Comparison of ENCODE assay signal across 9 mouse cellular contexts in the genomic region with DNA sequence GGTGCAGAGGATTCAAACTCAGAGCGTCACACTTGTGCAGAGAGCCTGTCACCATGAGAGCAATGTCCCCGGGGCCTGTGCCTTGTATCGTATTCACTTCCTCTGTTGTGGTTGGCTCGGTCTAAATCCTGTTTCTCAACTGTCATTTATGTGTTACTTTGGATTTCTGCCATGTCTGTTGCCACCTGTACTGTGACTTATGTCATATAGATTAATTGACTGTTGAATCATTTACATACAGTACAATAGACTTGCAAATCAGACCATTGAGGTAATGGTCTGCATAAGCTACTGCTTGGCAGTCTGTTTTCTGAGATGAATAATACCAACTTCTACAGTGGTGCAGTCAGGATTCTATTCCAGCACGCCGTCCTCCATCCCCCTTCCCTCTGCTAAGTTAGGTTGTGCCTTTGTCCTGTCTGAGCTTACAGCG.
DNase-seq lines count a peak whose midpoint lies in the region; ATAC-seq lines count a peak whose summit lies in the region.
"Had no signal": no experiment of that assay in that cellular context is flagged by ENCODE, and none has a peak within 500 bp of the region (broad histone marks: within the 10 kb centered on the region; RNA-seq: fewer than 3 reads in every experiment).

No protein-coding gene starts in this region.

- no peak overlapping the region for H3K4me3 ChIP-seq in forebrain, embryonic 13.5 days
- no peak overlapping the region for H3K4me3 ChIP-seq in forebrain, embryonic 10.5 days
- H3K4me3 ChIP-seq in neural tube, embryonic 12.5 days = no peak overlapping the region
- H3K4me3 ChIP-seq in neural tube, embryonic 15.5 days (replicated peaks) = no peak overlapping the region
- no peak overlapping the region for H3K4me3 ChIP-seq in limb, embryonic 13.5 days
- H3K4me3 ChIP-seq: erythroblast, embryonic 14.5 days had no signal

- no peak for DNase-seq in forebrain, embryonic 10.5 days (ENCODE audit: extremely low spot score, low spot score)
- peak; percentile 48 for DNase-seq in thymus, postnatal 14 days
- DNase-seq in cerebellum, postnatal 36 days = no peak
- no peak for DNase-seq in right cerebral cortex, postnatal 14 days

- peaks cover 24% of the 10 kb centered on the region for H3K4me1 ChIP-seq in forebrain, embryonic 13.5 days
- H3K4me1 ChIP-seq in forebrain, embryonic 10.5 days = peaks cover 17% of the 10 kb centered on the region
- peaks cover 17% of the 10 kb centered on the region for H3K4me1 ChIP-seq in neural tube, embryonic 12.5 days
- H3K4me1 ChIP-seq in neural tube, embryonic 15.5 days = peaks cover 16% of the 10 kb centered on the region; the same call in 1 of the 2 replicates
- peaks cover 27% of the 10 kb centered on the region for H3K4me1 ChIP-seq in limb, embryonic 13.5 days

- no peaks in the 10 kb centered on the region for H3K36me3 ChIP-seq in forebrain, embryonic 13.5 days (ENCODE audit: poor library complexity, severe bottlenecking)
- no peaks in the 10 kb centered on the region for H3K36me3 ChIP-seq in forebrain, embryonic 10.5 days (replicated peaks)
- H3K36me3 ChIP-seq in neural tube, embryonic 12.5 days = no peaks in the 10 kb centered on the region
- H3K36me3 ChIP-seq in neural tube, embryonic 15.5 days = no peaks in the 10 kb centered on the region
- no peaks in the 10 kb centered on the region for H3K36me3 ChIP-seq in limb, embryonic 13.5 days

- WGBS in forebrain, embryonic 13.5 days = 24% methylated on average over 7 of the region's 7 CpGs
- 70% methylated on average over 7 of the region's 7 CpGs for WGBS in forebrain, embryonic 10.5 days
- WGBS in neural tube, embryonic 12.5 days = 52% methylated on average over 7 of the region's 7 CpGs
- 20% methylated on average over 7 of the region's 7 CpGs for WGBS in neural tube, embryonic 15.5 days
- 61% methylated on average over 7 of the region's 7 CpGs for WGBS in limb, embryonic 13.5 days

- peak overlapping the region; percentile 54; the same call in 1 of the 2 replicates for H3K27ac ChIP-seq in forebrain, embryonic 13.5 days
- H3K27ac ChIP-seq in forebrain, embryonic 10.5 days = no peak overlapping the region
- H3K27ac ChIP-seq in neural tube, embryonic 12.5 days = 0 out of 2 replicates have a peak overlapping the region, but pooled peaks have one; percentile 32
- H3K27ac ChIP-seq in neural tube, embryonic 15.5 days (replicated peaks) = no peak overlapping the region; the same call in 1 of the 2 replicates
- H3K27ac ChIP-seq in limb, embryonic 13.5 days = no peak overlapping the region; the same call in 1 of the 2 replicates

- no peaks in the 10 kb centered on the region for H3K9me3 ChIP-seq in forebrain, embryonic 13.5 days (replicated peaks)
- 0 out of 2 replicates have a peak, but pooled peaks cover 4% of the 10 kb centered on the region for H3K9me3 ChIP-seq in forebrain, embryonic 10.5 days
- H3K9me3 ChIP-seq in neural tube, embryonic 12.5 days = 0 out of 2 replicates have a peak, but pooled peaks cover 3% of the 10 kb centered on the region
- H3K9me3 ChIP-seq in neural tube, embryonic 15.5 days (replicated peaks) = no peaks in the 10 kb centered on the region
- 0 out of 2 replicates have a peak, but pooled peaks cover 4% of the 10 kb centered on the region for H3K9me3 ChIP-seq in limb, embryonic 13.5 days

- H3K4me2 ChIP-seq in forebrain, embryonic 13.5 days = no peak overlapping the region
- no peak overlapping the region for H3K4me2 ChIP-seq in neural tube, embryonic 12.5 days (replicated peaks)
- H3K4me2 ChIP-seq in neural tube, embryonic 15.5 days = no peak overlapping the region
- H3K4me2 ChIP-seq in limb, embryonic 13.5 days (replicated peaks) = 0 out of 2 replicates have a peak overlapping the region, but pooled peaks have one; percentile 16

- 0 out of 2 replicates have a peak, but pooled peaks cover 3% of the 10 kb centered on the region for H3K27me3 ChIP-seq in forebrain, embryonic 13.5 days
- peaks cover 7% of the 10 kb centered on the region; the same call in 1 of the 2 replicates for H3K27me3 ChIP-seq in forebrain, embryonic 10.5 days (ENCODE audit: poor library complexity, severe bottlenecking)
- no peaks in the 10 kb centered on the region for H3K27me3 ChIP-seq in neural tube, embryonic 12.5 days (replicated peaks)
- no peaks in the 10 kb centered on the region for H3K27me3 ChIP-seq in neural tube, embryonic 15.5 days (replicated peaks)
- no peaks in the 10 kb centered on the region for H3K27me3 ChIP-seq in limb, embryonic 13.5 days

- ATAC-seq in forebrain, embryonic 13.5 days = peak; percentile 89
- peak; percentile 37; the same call in 1 of the 2 replicates for ATAC-seq in neural tube, embryonic 12.5 days (ENCODE audit: low FRiP score, low read depth)
- no peak for ATAC-seq in neural tube, embryonic 15.5 days (ENCODE audit: low FRiP score)
- ATAC-seq in limb, embryonic 13.5 days (ENCODE audit: low FRiP score, low read depth) = no peak

- no peak overlapping the region for H3K9ac ChIP-seq in forebrain, embryonic 13.5 days
- H3K9ac ChIP-seq in neural tube, embryonic 12.5 days = no peak overlapping the region
- no peak overlapping the region for H3K9ac ChIP-seq in neural tube, embryonic 15.5 days (replicated peaks)
- H3K9ac ChIP-seq in limb, embryonic 13.5 days = no peak overlapping the region

Comparison
In these comparisons a context has a peak if more than half of its experiments do, and no peak if none do; other contexts are left out.
1. ATAC-seq: peak in forebrain, embryonic 13.5 days (single experiment) and neural tube, embryonic 12.5 days (single experiment); none in neural tube, embryonic 15.5 days (single experiment) and limb, embryonic 13.5 days (single experiment).
2. H3K27ac ChIP-seq: peak in forebrain, embryonic 13.5 days (single experiment) and neural tube, embryonic 12.5 days (single experiment); none in forebrain, embryonic 10.5 days (single experiment), neural tube, embryonic 15.5 days (single experiment) and limb, embryonic 13.5 days (single experiment).